Mouse (Mus musculus) myocyte (in vitro differentiated cells): ENCODE data around the gene Rcc2. TPM values are rescaled to one million over a fixed set of nuclear protein-coding genes. Genes with fewer than 3 reads are reported as not detected.
A peak's percentile ranks its signal among the peaks of the same experiment; 100 is the strongest.

Experiments
- H3K27me3 ChIP-seq: one replicate; pipeline ENCODE4 v1.6.1; 2011; ENCODE audit not compliant: control insufficient read depth, insufficient read depth, insufficient read length
- H3K36me3 ChIP-seq: one replicate; pipeline ENCODE4 v1.6.1; 2011; ENCODE audit not compliant: control insufficient read depth, insufficient read depth
- H3K4me2 ChIP-seq: one replicate; pipeline ENCODE4 v1.6.1; 2011; ENCODE audit warnings: low read depth, control low read depth
- H3K4me3 ChIP-seq: one replicate; pipeline ENCODE4 v1.5.1; 2011; ENCODE audit warnings: mild to moderate bottlenecking, control low read depth, moderate library complexity
- H3K79me2 ChIP-seq: one replicate; pipeline ENCODE4 v1.6.1; 2011; ENCODE audit not compliant: control insufficient read depth, insufficient read depth
- H3ac ChIP-seq: one replicate; pipeline ENCODE4 v1.6.1; 2011; ENCODE audit not compliant: control insufficient read depth, insufficient read length
- CEBPB ChIP-seq: IDR thresholded peaks from 2 replicates; pipeline ENCODE4 v1.6.1; 2011; ENCODE audit warnings: mild to moderate bottlenecking, moderate library complexity; ENCODE audit not compliant: poor library complexity, insufficient read depth, severe bottlenecking
- E2F4 ChIP-seq: IDR thresholded peaks from one replicate; pipeline ENCODE4 v1.6.1; 2011; ENCODE audit warnings: mild to moderate bottlenecking, control low read depth, moderate library complexity; ENCODE audit not compliant: insufficient read depth
- MAX ChIP-seq: IDR thresholded peaks from one replicate; pipeline ENCODE4 v1.6.1; 2011; ENCODE audit warnings: low read depth, mild to moderate bottlenecking, control low read depth
- MYOD1 ChIP-seq, 3 experiments: IDR thresholded peaks; one replicate each; pipeline ENCODE4 v1.6.1; 2011; ENCODE audit warnings: control low read depth in 2 of 3, low read depth in 2 of 3, mild to moderate bottlenecking in 2 of 3, moderate library complexity in 1 of 3; ENCODE audit not compliant: insufficient read length in 2 of 3, control insufficient read depth in 1 of 3
- MYOG ChIP-seq, 3 experiments: IDR thresholded peaks; one replicate each; pipeline ENCODE4 v1.6.1; 2011; ENCODE audit warnings: control low read depth in 2 of 3, low read depth in 2 of 3, mild to moderate bottlenecking in 2 of 3; ENCODE audit not compliant: insufficient read length in 2 of 3, control insufficient read depth in 1 of 3, insufficient read depth in 1 of 3
- POLR2A ChIP-seq: IDR thresholded peaks from one replicate; pipeline ENCODE4 v1.6.1; 2011; ENCODE audit warnings: low read depth, mild to moderate bottlenecking, control low read depth, moderate library complexity; ENCODE audit not compliant: insufficient read length
- POLR2AphosphoS2 ChIP-seq: IDR thresholded peaks from one replicate; pipeline ENCODE4 v1.6.1; 2011; ENCODE audit warnings: low read depth, control low read depth; ENCODE audit not compliant: insufficient read length
- REST ChIP-seq: IDR thresholded peaks from one replicate; pipeline ENCODE4 v1.6.1; 2011; ENCODE audit warnings: mild to moderate bottlenecking, control low read depth, moderate library complexity; ENCODE audit not compliant: insufficient read depth, insufficient read length
- SRF ChIP-seq: IDR thresholded peaks from one replicate; pipeline ENCODE4 v1.6.1; 2011; ENCODE audit warnings: low read depth; ENCODE audit not compliant: control insufficient read depth, insufficient read length
- TCF12 ChIP-seq: IDR thresholded peaks from one replicate; pipeline ENCODE4 v1.6.1; 2011; ENCODE audit warnings: mild to moderate bottlenecking, control low read depth; ENCODE audit not compliant: poor library complexity, insufficient read depth, severe bottlenecking
- TCF3 ChIP-seq: IDR thresholded peaks from one replicate; pipeline ENCODE4 v1.6.1; 2011; ENCODE audit warnings: low read depth, control low read depth; ENCODE audit not compliant: insufficient read length
- USF1 ChIP-seq: IDR thresholded peaks from one replicate; pipeline ENCODE4 v1.6.1; 2011; ENCODE audit warnings: low read depth, mild to moderate bottlenecking, control low read depth, moderate library complexity
- polyA plus RNA-seq: library from polyadenylated mRNA; unstranded; fragments of >200 nt; fragmentation: generic; extraction: Trizol; gene quantifications from one replicate; pipeline ENCODE4 v1.2.1, GENCODE M21; 2012; ENCODE audit warnings: missing spikeins

Gene Rcc2
- polyA plus RNA-seq, 1 experiment = 167 TPM

- H3K4me3 ChIP-seq = no peak overlapping the region
- H3K79me2 ChIP-seq = no peaks in the 10 kb centered on the region
- no peaks in the 10 kb centered on the region for H3K27me3 ChIP-seq
- TF ChIP-seq TCF12 (no peak), USF1 (no peak), MAX (no peak), SRF (no peak), REST (no peak), TCF3 (no peak), POLR2AphosphoS2 (no peak)
- no peak overlapping the region for H3K4me2 ChIP-seq
- H3ac ChIP-seq = no peak overlapping the region
- peaks cover 37% of the 10 kb centered on the region for H3K36me3 ChIP-seq
These were observed 23.5 kb downstream of the Rcc2 start for GRCm38 (mm10) chr4:140723801-140724200.

DNA sequence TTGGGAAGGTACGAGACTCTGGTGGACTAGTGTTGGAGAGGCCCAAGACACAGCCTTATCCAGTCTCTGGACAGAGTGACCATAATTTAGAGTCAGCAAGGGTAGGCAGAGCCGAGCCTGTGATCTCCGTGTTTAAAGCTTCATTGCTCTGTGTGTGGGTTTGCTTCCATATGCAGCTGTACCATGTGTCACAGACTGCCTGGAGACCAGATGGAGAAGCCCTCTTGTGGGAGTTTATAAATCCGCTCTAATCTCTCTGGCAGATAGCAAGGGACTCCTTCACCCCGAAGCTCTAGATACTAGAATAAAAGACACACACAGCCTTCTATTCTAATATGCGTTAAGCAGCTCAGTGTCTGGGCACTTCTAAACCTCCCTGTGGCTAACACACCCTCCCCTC, 24.4 kb downstream of the Rcc2 start:
- H3K4me2 ChIP-seq = no peak overlapping the region
- no peaks in the 10 kb centered on the region for H3K27me3 ChIP-seq
- H3K4me3 ChIP-seq = no peak overlapping the region
- H3K36me3 ChIP-seq = peaks cover 33% of the 10 kb centered on the region
- no peaks in the 10 kb centered on the region for H3K79me2 ChIP-seq
- TF ChIP-seq SRF (no peak), POLR2AphosphoS2 (peak; percentile 10)
- no peak overlapping the region for H3ac ChIP-seq

DNA sequence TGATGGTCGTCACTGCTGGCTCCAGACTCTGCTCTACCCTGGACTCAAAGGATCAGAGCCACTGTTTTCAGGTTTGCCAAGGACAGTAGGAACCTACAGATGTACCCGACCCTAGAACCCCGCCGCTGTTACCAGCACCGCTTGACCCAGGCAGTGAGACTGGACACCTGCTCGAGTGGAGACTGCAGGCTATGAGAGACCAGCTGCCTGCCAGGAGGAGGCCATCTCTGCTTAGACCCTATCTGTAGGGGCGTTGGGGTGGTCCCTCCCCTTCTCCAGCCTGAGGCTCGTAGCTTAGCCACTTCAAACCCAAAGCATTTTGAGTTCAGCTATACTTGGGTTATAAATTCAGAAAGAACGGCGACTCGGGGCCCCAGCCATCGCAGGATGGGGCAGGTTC, 26.6 kb downstream of the Rcc2 start:
- H3K79me2 ChIP-seq = no peaks in the 10 kb centered on the region
- no peak overlapping the region for H3K4me3 ChIP-seq
- H3K27me3 ChIP-seq = no peaks in the 10 kb centered on the region
- no peak overlapping the region for H3K4me2 ChIP-seq
- H3K36me3 ChIP-seq = peaks cover 13% of the 10 kb centered on the region
- TF ChIP-seq USF1 (no peak), TCF12 (no peak), E2F4 (no peak), MAX (no peak), MYOD1 (IDR thresholded peaks at IDR 0.05; ENCODE audit: control insufficient read depth in 1 of 3, insufficient read length in 2 of 3, low read depth in 2 of 3) (no peak), SRF (no peak), CEBPB (no peak), TCF3 (no peak), POLR2A (no peak), MYOG (IDR thresholded peaks at IDR 0.05; ENCODE audit: control insufficient read depth in 1 of 3, insufficient read depth in 1 of 3, insufficient read length in 2 of 3, low read depth in 2 of 3) (no peak), POLR2AphosphoS2 (no peak), REST (no peak)
- H3ac ChIP-seq = no peak overlapping the region

GRCm38 (mm10) chr4:140731654-140732053, 31.3 kb downstream of the Rcc2 start:
- Histone ChIP-seq H3K4me2 (no peak overlapping the region), H3K4me3 (no peak overlapping the region), H3K36me3 (no peaks in the 10 kb centered on the region), H3K27me3 (peaks cover 23% of the 10 kb centered on the region), H3ac (no peak overlapping the region), H3K79me2 (no peaks in the 10 kb centered on the region)
- TF ChIP-seq REST (no peak), MYOD1 (IDR thresholded peaks at IDR 0.05; ENCODE audit: control insufficient read depth in 1 of 3, insufficient read length in 2 of 3, low read depth in 2 of 3) (no peak), E2F4 (no peak), MYOG (IDR thresholded peaks at IDR 0.05; ENCODE audit: control insufficient read depth in 1 of 3, insufficient read depth in 1 of 3, insufficient read length in 2 of 3, low read depth in 2 of 3) (no peak), CEBPB (no peak)

GRCm38 (mm10) chr4:140732871-140733270, 32.5 kb downstream of the Rcc2 start:
- Histone ChIP-seq H3K27me3 (peaks cover 23% of the 10 kb centered on the region), H3K79me2 (no peaks in the 10 kb centered on the region), H3K4me3 (no peak overlapping the region), H3K36me3 (no peaks in the 10 kb centered on the region), H3K4me2 (no peak overlapping the region), H3ac (no peak overlapping the region)
- TF ChIP-seq CEBPB (no peak), REST (no peak), TCF3 (no peak), SRF (no peak), MYOD1 (IDR thresholded peaks at IDR 0.05; ENCODE audit: control insufficient read depth in 1 of 3, insufficient read length in 2 of 3, low read depth in 2 of 3) (no peak), MYOG (IDR thresholded peaks at IDR 0.05; ENCODE audit: control insufficient read depth in 1 of 3, insufficient read depth in 1 of 3, insufficient read length in 2 of 3, low read depth in 2 of 3) (no peak), E2F4 (no peak), POLR2AphosphoS2 (no peak), MAX (no peak), TCF12 (no peak), USF1 (no peak), POLR2A (no peak)
